Mouse (Mus musculus): ENCODE measurements around the gene Rnf220. TPM values are rescaled to one million over a fixed set of nuclear protein-coding genes. Genes with fewer than 3 reads are reported as not detected.

Rnf220 gene
- total RNA-seq, 2 experiments from 2014 or later, result 48.0 to 54.5 TPM

DNA sequence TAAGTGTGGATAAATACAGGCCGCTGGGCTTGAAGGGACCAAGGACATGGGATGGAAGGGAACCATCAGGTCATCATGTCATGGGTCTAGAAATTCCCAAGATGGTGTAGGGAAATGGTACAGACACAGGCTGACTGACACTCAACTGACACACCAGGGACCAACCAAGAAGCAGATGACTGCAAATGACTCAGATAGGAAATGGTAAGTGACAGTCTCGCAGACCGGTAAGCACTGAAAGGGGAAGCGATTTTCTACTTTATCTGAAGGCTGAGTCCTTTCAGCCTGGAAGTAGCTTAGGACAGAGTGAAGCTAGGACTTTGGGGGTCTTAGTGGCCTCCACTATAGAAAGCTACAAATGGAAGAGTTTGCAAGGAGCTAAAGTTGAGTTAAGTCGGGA is 155.6 kb downstream of the Rnf220 start:
- DNase-seq, result no peak

DNA sequence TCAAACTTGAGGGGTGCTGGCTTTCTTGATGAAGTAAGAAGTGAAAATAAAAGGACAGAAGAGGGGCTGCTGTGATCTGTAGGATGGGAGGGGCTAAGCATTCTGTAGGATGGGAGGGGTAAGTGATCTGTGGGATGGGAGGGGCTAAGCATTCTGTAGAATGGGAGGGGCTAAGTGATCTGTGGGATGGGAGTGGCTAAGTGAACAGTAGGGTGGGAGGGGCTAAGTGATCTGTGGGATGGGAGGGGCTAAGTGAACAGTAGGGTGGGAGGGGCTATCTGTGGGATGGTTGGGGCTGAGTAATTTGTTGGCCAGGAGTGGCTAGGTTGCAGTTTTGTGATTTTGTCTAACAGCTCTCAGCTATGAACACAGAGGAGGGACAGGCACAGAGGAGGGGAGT is 157.1 kb downstream of the Rnf220 start:
- no peak for DNase-seq

GRCm38 (mm10) chr4:117330836-117331475 is 165.9 kb downstream of the Rnf220 start:
- DNase-seq, result no peak

DNA sequence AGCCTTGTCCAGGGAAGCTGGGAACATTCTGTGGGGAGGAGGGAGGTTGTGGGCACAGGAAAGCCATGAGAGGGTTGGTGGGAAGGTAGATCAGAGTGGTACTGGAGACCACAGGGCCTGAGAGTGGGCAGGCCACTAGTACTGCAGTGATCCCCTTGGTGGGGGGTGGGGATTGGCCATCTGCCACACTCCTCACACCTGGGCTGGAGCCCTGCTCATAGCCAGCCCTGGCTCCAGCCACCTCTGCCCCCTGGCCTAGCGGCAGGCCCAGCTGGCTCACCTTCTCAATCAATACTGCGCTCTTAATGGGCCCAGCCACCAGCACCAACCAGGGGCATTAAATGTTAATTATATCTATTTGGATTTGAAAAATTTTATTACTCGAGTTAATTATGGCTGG is 166.7 kb downstream of the Rnf220 start:
- no peak for DNase-seq

GRCm38 (mm10) chr4:117326915-117327314 is 169.9 kb downstream of the Rnf220 start:
- DNase-seq, result no peak

- DNase-seq, result no peak
Observed at GRCm38 (mm10) chr4:117325076-117325475, 171.8 kb downstream of the Rnf220 start.

GRCm38 (mm10) chr4:117323515-117324344 is 173.1 kb downstream of the Rnf220 start:
- peak; percentile 76 for DNase-seq

DNA sequence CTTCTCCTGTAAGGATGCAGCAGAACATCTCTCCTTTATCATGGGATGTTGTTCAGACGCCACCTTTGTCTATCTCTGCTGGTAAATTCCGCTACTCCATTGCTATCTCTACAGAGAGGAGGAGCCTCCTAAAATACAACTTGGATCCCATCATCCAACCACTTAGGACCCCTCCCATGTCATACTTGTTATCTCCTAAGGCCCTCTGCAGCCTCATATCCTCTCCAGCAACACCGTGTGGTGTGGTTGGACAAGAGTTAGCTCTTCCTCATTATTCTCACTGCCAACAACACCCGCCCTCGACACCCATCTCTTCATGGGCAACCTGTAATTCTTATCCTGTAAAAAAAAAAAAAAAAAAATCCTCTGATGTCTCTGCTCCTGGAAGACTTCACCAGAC is 175.8 kb downstream of the Rnf220 start:
- DNase-seq, result no peak

GRCm38 (mm10) chr4:117318508-117318907 is 178.3 kb downstream of the Rnf220 start:
- no peak for DNase-seq

- DNase-seq, result peak; percentile 42
Observed at GRCm38 (mm10) chr4:117317701-117318190, 179.1 kb downstream of the Rnf220 start.

DNA sequence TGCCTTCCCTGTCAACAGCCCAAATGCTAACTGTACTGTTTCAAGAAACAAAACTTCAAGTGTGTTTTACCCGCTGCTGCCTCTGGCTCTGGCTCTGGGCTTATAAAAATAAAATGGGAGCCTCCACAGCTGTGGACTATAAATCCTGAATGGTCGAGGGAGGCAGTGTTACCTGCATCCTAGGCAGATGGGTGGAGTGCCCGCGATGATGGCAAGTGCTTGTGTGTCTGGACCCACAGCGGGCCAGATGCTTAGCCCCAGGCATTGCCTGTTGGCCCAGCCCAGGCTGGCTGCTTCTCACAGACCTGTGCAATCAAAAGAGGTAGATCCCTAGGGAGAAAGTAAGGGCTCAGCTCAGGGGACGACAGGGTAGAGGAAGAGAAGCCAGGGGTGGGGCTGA is 180.1 kb downstream of the Rnf220 start:
- no peak for DNase-seq

- no peak for DNase-seq
Observed at GRCm38 (mm10) chr4:117314849-117315500, 181.9 kb downstream of the Rnf220 start.

GRCm38 (mm10) chr4:117313085-117313424 is 183.8 kb downstream of the Rnf220 start:
- DNase-seq, result peak; percentile 28

- no peak for DNase-seq
Observed at GRCm38 (mm10) chr4:117312416-117313084, 184.3 kb downstream of the Rnf220 start.

- no peak for DNase-seq
Observed at GRCm38 (mm10) chr4:117311891-117312290, 185.0 kb downstream of the Rnf220 start.

DNA sequence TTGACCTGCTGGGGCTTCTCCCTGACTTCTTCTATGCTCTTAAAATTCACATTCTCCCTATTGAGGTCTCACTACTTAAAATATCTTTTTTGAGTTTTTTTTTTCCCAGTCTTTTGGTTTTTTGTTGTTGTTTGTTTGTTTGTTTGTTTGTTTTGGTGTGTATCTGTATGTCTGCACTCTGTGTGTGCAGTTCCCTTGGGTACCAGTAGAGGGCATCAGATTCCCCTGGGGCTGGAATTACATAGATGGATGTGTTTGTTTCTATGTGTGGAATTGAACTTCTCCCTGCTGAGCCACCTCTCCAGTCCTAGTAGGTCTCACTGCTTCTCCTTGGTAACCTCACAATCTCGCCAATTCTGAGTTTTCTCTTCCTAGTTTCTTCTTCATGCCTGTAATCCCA is 187.4 kb downstream of the Rnf220 start:
- no peak for DNase-seq

GRCm38 (mm10) chr4:117307270-117307669 is 189.6 kb downstream of the Rnf220 start:
- no peak for DNase-seq

DNA sequence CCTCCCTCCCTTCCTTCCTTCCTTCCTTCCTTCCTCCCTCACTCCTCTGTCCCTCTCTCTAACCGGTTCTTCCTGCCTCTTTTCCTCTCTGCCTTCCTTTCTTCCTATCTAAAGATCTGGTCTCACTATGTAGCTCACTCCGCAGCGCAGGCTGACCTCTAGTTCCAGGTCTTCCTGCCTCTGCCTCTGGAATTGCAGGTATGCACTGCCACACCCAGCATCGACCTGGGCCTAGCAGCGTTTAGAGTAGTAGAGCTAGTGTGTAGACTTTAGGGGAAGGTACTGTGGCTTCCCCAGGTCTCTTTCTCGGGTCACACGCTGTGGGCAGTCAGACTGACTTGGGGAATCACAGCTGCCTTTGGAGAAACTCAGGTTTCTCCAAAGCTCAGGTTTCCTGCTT is 191.4 kb downstream of the Rnf220 start:
- DNase-seq, result no peak

- no peak for DNase-seq
Observed at GRCm38 (mm10) chr4:117304239-117305025, 192.4 kb downstream of the Rnf220 start.

DNA sequence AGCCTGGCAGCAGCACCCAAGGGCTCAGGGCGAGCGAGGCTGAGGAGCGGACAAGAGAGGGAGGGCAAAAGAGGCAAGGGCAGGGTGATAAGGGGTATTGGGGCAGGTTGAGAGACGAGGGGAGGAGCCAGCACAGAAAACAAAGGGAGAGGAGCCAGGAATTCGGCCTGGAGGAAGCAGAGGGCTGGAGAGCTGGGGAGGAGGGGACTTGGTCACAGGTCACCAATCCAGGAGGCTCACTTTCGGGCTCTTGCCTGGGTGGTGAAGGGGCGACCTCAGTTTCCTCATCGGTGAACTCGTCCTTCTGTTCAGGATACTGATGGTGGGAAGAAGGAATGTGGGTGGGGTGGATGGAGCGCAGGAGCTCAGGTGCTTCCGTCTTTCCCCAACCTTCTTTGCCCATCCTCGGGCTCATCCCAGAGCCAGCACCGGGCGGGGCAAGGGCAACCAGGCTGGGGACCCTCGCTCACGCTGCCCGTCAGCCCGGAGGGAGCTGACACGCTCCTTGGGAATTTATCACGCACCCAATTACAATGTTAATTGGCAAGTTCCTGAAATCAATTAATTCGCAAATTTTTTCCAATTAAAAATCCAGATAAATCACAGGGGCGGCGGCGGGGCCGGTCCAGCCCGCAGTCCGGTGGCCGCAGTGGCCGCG is 193.1 kb downstream of the Rnf220 start:
- no peak for DNase-seq

Data from gastrocnemius, postnatal 10 days (tissue).